Mouse (Mus musculus) brown adipose tissue, adult 24 weeks (tissue): ENCODE results near the gene Gzmm. TPM values are rescaled to one million over a fixed set of nuclear protein-coding genes. Genes with fewer than 3 reads are reported as not detected.
"Not testable (repeated sequence)": the region's sequence is repeated elsewhere in the genome, so short reads cannot be mapped to it uniquely, and the experiment has no call there.

Experiments used
- H3K27ac ChIP-seq: fragments of 200-500 bp; replicated peaks from 2 replicates; pipeline ENCODE4 v1.5.1; 2012; ENCODE audit warnings: low read depth, mild to moderate bottlenecking, low read length
- H3K4me1 ChIP-seq: fragments of 200-500 bp; 2 replicates; pipeline ENCODE4 v1.6.1; 2012; ENCODE audit warnings: low read length, mixed read lengths; ENCODE audit not compliant: control insufficient read depth, insufficient read depth, insufficient read length
- H3K4me3 ChIP-seq: fragments of 200-500 bp; 2 replicates; pipeline ENCODE4 v1.5.1; 2012; ENCODE audit warnings: low read depth, mild to moderate bottlenecking, low read length, moderate library complexity; ENCODE audit not compliant: insufficient read depth
- polyA plus RNA-seq: library from polyadenylated mRNA; stranded (reverse); fragments of >200 nt; gene quantifications from 2 replicates; pipeline ENCODE4 v1.2.4, GENCODE M21; 2012; ENCODE audit not compliant: missing spikeins, insufficient read depth, insufficient read length

Gzmm gene
- polyA plus RNA-seq, 1 experiment, result not detected

GRCm38 (mm10) chr10:79686691-79687090 is 2.1 kb upstream of the Gzmm start:
- Histone ChIP-seq H3K4me1 (peaks cover 8% of the 10 kb centered on the region; the same call in 1 of the 2 replicates), H3K4me3 (no peak overlapping the region), H3K27ac (no peak overlapping the region)

GRCm38 (mm10) chr10:79687513-79687912 is 1.3 kb upstream of the Gzmm start:
- Histone ChIP-seq H3K27ac (no peak overlapping the region), H3K4me1 (peaks cover 8% of the 10 kb centered on the region; the same call in 1 of the 2 replicates), H3K4me3 (no peak overlapping the region)

GRCm38 (mm10) chr10:79689178-79689577 is 358 bp downstream of the Gzmm start:
- H3K27ac ChIP-seq, result no peak overlapping the region
- H3K4me3 ChIP-seq, result no peak overlapping the region

GRCm38 (mm10) chr10:79691986-79692548 is 3.2 kb downstream of the Gzmm start:
- H3K4me3 ChIP-seq, result no peak overlapping the region
- H3K4me1 ChIP-seq, result no peaks in the 10 kb centered on the region
- no peak overlapping the region for H3K27ac ChIP-seq

More at GRCm38 (mm10) chr10:79689178-79689577, 358 bp downstream of the Gzmm start:
- peaks cover 4% of the 10 kb centered on the region; the same call in 1 of the 2 replicates for H3K4me1 ChIP-seq

GRCm38 (mm10) chr10:79693580-79694378 is 5.0 kb downstream of the Gzmm start:
- no peak overlapping the region for H3K27ac ChIP-seq

GRCm38 (mm10) chr10:79694379-79694655 is 5.5 kb downstream of the Gzmm start:
- no peak overlapping the region for H3K4me3 ChIP-seq
- no peaks in the 10 kb centered on the region for H3K4me1 ChIP-seq
- H3K27ac ChIP-seq, result no peak overlapping the region

More at GRCm38 (mm10) chr10:79693580-79694378, 5.0 kb downstream of the Gzmm start:
- H3K4me1 ChIP-seq, result no peaks in the 10 kb centered on the region
- H3K4me3 ChIP-seq, result no peak overlapping the region

- Histone ChIP-seq H3K4me1 (no peaks in the 10 kb centered on the region), H3K4me3 (no peak overlapping the region), H3K27ac (no peak overlapping the region)
Observed at GRCm38 (mm10) chr10:79695231-79696128, 6.7 kb downstream of the Gzmm start.

GRCm38 (mm10) chr10:79696129-79696651 is 7.4 kb downstream of the Gzmm start:
- Histone ChIP-seq H3K27ac (peak overlapping the region; percentile 36; the same call in 1 of the 2 replicates), H3K4me1 (peaks cover 4% of the 10 kb centered on the region), H3K4me3 (no peak overlapping the region)

GRCm38 (mm10) chr10:79697916-79698315 is 9.1 kb downstream of the Gzmm start:
- Histone ChIP-seq H3K27ac (no peak overlapping the region), H3K4me1 (peaks cover 6% of the 10 kb centered on the region), H3K4me3 (no peak overlapping the region)

- H3K4me3 ChIP-seq, result no peak overlapping the region
- no peak overlapping the region for H3K27ac ChIP-seq
- peaks cover 6% of the 10 kb centered on the region for H3K4me1 ChIP-seq
Observed at GRCm38 (mm10) chr10:79698459-79698858, 9.6 kb downstream of the Gzmm start.

- no peak overlapping the region for H3K4me3 ChIP-seq
- peaks cover 14% of the 10 kb centered on the region for H3K4me1 ChIP-seq
- no peak overlapping the region for H3K27ac ChIP-seq
Observed at GRCm38 (mm10) chr10:79700676-79701075, 11.9 kb downstream of the Gzmm start.

- H3K27ac ChIP-seq, result peak overlapping the region; percentile 42
- peaks cover 23% of the 10 kb centered on the region for H3K4me1 ChIP-seq
- H3K4me3 ChIP-seq, result no peak overlapping the region
Observed at GRCm38 (mm10) chr10:79701443-79702129, 12.8 kb downstream of the Gzmm start.

GRCm38 (mm10) chr10:79702970-79703369 is 14.2 kb downstream of the Gzmm start:
- H3K4me3 ChIP-seq, result not testable (repeated sequence)

GRCm38 (mm10) chr10:79703541-79703940 is 14.7 kb downstream of the Gzmm start:
- peaks cover 30% of the 10 kb centered on the region for H3K4me1 ChIP-seq
- H3K4me3 ChIP-seq, result peak overlapping the region; percentile 13; the same call in 1 of the 2 replicates
- H3K27ac ChIP-seq, result peak overlapping the region; percentile 21; the same call in 1 of the 2 replicates

More at GRCm38 (mm10) chr10:79702970-79703369, 14.2 kb downstream of the Gzmm start:
- H3K27ac ChIP-seq, result not testable (repeated sequence)
- H3K4me1 ChIP-seq, result peaks cover 30% of the 10 kb centered on the region
